15 mouse cellular contexts compared by ENCODE assay signal in genomic region chr9:34203624-34204365, GRCm38 (mm10).
A peak's percentile ranks its signal among the peaks of the same experiment; 100 is the strongest.
DNase-seq lines count a peak whose midpoint lies in the region; ATAC-seq lines count a peak whose summit lies in the region.
"Had no signal": no experiment of that assay in that cellular context is flagged by ENCODE, and none has a peak within 500 bp of the region (broad histone marks: within the 10 kb centered on the region; RNA-seq: fewer than 3 reads in every experiment).

No protein-coding gene starts in this region.

- H3K27ac ChIP-seq in kidney, embryonic 16.5 days (ENCODE audit: low read length), result no peak overlapping the region
- H3K27ac ChIP-seq in hindbrain, embryonic 15.5 days (replicated peaks), result peak overlapping the region; percentile 12; the same call in 1 of the 2 replicates
- H3K27ac ChIP-seq in neural tube, embryonic 13.5 days (replicated peaks), result peak overlapping the region; percentile 78
- H3K27ac ChIP-seq: liver, embryonic 14.5 days had no signal

- H3K9ac ChIP-seq in kidney, embryonic 16.5 days (replicated peaks; ENCODE audit: low read length), result no peak overlapping the region
- no peak overlapping the region for H3K9ac ChIP-seq in hindbrain, embryonic 15.5 days
- H3K9ac ChIP-seq in neural tube, embryonic 13.5 days, result no peak overlapping the region
- H3K9ac ChIP-seq: liver, embryonic 14.5 days had no signal

- peak; percentile 33; the same call in 1 of the 2 replicates for ATAC-seq in kidney, embryonic 16.5 days (ENCODE audit: low FRiP score, low TSS enrichment)
- no peak for ATAC-seq in hindbrain, embryonic 15.5 days (ENCODE audit: low FRiP score, low read depth)
- no peak for ATAC-seq in neural tube, embryonic 13.5 days (ENCODE audit: low read depth)

- intact Hi-C loops in left cerebral cortex, postnatal 4 days (cut with DNase I), result no loop called here

- H3K4me3 ChIP-seq in kidney, embryonic 16.5 days (ENCODE audit: low read length), result no peak overlapping the region
- H3K4me3 ChIP-seq in hindbrain, embryonic 15.5 days, result no peak overlapping the region
- H3K4me3 ChIP-seq in neural tube, embryonic 13.5 days, result no peak overlapping the region
- H3K4me3 ChIP-seq: erythroblast, embryonic 14.5 days had no signal

- H3K4me1 ChIP-seq in kidney, embryonic 16.5 days (ENCODE audit: insufficient read depth, low read length), result peaks cover 19% of the 10 kb centered on the region
- peaks cover 25% of the 10 kb centered on the region for H3K4me1 ChIP-seq in hindbrain, embryonic 15.5 days (replicated peaks)
- H3K4me1 ChIP-seq in neural tube, embryonic 13.5 days (replicated peaks), result peaks cover 31% of the 10 kb centered on the region

- H3K4me2 ChIP-seq in kidney, embryonic 16.5 days (replicated peaks; ENCODE audit: low read depth, low read length), result no peak overlapping the region
- H3K4me2 ChIP-seq in hindbrain, embryonic 15.5 days, result no peak overlapping the region
- H3K4me2 ChIP-seq in neural tube, embryonic 13.5 days, result no peak overlapping the region

- no peaks in the 10 kb centered on the region for H3K27me3 ChIP-seq in kidney, embryonic 16.5 days (ENCODE audit: insufficient read depth, low read length)
- no peaks in the 10 kb centered on the region for H3K27me3 ChIP-seq in hindbrain, embryonic 15.5 days
- H3K27me3 ChIP-seq in neural tube, embryonic 13.5 days, result no peaks in the 10 kb centered on the region

- 26% methylated on average over 7 of the region's 7 CpGs for WGBS in kidney, embryonic 16.5 days
- 14% methylated on average over 7 of the region's 7 CpGs for WGBS in hindbrain, embryonic 15.5 days
- 8% methylated on average over 7 of the region's 7 CpGs for WGBS in neural tube, embryonic 13.5 days

- no peaks in the 10 kb centered on the region for H3K9me3 ChIP-seq in kidney, embryonic 16.5 days (ENCODE audit: low read length)
- H3K9me3 ChIP-seq in hindbrain, embryonic 15.5 days, result no peaks in the 10 kb centered on the region
- no peaks in the 10 kb centered on the region for H3K9me3 ChIP-seq in neural tube, embryonic 13.5 days

- H3K36me3 ChIP-seq in kidney, embryonic 16.5 days (ENCODE audit: insufficient read depth, low read length), result no peaks in the 10 kb centered on the region
- no peaks in the 10 kb centered on the region for H3K36me3 ChIP-seq in hindbrain, embryonic 15.5 days
- H3K36me3 ChIP-seq in neural tube, embryonic 13.5 days, result no peaks in the 10 kb centered on the region

- no peak for DNase-seq in kidney, adult 8-10 months
- DNase-seq in embryo, embryonic 11 days, result peak; percentile 45
- DNase-seq in left cerebral cortex, postnatal 4 days, result no peak
- DNase-seq in thymus, postnatal 36 days, result no peak
- DNase-seq in ovary, postnatal 10 days (ENCODE audit: low spot score), result no peak
- DNase-seq: adrenal gland, postnatal 36 days; cerebellum, adult 8-10 months; heart, postnatal 14 days; kidney, adult 9 months; thymus, postnatal 25 days had no signal
